Mouse (Mus musculus) embryo, embryonic 9.5 days (tissue): ENCODE data around the gene Ppp2r3c.
A peak's percentile ranks its signal among the peaks of the same experiment; 100 is the strongest.
"Not testable (repeated sequence)": the region's sequence is repeated elsewhere in the genome, so short reads cannot be mapped to it uniquely, and the experiment has no call there.

ENCODE experiments used
- DNase-seq: peaks from one replicate; pipeline ENCODE4 v3.0.0-alpha.2; 2017; ENCODE audit errors: extremely low spot score

The Ppp2r3c gene

DNA sequence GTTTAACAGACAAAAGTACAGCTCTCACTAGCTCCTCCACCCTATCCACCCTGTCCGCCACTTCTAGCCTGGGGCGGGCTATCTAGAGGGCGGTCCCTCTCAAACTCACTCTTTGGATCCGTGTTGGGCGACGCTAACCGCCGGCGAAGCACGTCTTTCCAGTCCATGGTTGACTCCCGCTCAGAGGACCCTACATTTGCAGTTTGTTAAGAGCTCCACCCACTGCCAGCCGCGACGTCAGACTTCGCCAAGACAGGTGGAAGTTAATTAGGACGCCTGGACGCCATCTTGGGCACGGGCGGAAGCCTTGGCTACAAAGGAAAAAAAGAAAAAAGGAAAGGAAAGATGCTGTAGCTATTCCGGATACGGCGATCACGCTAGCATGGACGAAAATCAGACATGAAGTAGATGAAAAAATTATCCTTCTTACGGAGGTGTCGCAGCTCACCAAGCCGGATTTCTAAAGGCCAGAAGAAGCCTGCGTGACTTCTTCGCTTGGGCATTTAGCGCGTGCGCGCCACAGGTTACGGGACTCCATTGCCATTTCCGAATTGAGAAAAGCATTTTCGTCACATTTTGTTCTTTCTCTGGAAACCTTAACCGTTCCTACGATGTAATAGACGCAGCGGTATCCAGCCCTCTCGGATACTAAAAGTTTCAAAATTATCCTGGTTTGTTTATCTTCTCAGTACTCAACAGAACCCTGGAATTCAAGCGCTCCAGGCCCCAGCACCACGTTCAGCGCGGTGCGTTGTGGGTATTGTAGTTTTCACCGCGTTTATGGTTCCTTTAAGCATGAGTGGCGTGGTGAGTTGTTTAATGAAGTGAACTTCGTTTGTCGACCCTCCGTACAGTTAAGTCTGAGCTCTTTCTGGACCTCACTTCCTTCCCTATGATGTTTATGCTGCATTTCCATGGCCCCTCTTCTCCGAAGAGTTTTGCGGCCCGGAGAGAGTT lies at the start of gene Ppp2r3c:
Gene Ppp2r3c (minus strand): TSS at position 514 of the 957 bp plus-strand sequence.
- DNase-seq = peak; percentile 93

DNA sequence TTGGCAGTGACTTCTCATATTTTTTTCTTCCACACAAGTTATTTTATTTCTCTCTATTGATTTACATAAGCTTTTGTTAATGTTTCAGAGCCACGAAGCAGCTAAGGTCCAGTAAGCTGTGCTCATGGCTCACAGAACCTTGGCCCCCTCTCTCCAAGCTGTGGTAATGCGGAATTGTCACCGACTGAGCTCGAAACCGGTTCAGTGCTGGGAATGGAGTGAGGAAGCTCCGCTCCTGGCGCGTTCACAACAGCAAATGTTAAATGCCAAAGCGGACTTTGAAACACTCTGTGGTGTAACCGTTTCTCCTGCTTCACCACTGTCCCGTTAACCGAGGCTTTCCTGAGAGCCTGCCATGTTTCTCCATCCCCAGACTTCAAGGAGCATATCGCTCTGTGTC lies 41.8 kb upstream of the Ppp2r3c start:
- no peak for DNase-seq

DNA sequence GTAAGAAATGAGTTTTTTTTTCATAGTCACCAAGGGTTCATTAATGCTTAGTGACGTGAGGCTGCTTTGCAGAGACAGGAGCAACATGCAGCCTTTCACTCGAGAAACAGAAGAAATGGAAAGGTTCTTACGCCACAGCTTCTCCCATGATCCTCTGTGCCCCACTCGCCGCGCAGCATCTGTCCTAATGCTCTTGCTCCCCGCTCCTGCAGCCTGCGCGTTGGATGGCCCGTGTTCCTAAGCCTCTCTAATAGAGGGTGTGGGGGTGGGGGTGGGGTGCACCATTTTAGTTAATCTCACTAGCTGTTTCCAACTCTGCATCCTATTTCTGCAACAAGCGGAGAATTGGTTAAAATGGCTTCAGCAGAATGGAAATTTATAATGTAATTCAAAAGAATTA lies 41.2 kb upstream of the Ppp2r3c start:
- DNase-seq = no peak

DNA sequence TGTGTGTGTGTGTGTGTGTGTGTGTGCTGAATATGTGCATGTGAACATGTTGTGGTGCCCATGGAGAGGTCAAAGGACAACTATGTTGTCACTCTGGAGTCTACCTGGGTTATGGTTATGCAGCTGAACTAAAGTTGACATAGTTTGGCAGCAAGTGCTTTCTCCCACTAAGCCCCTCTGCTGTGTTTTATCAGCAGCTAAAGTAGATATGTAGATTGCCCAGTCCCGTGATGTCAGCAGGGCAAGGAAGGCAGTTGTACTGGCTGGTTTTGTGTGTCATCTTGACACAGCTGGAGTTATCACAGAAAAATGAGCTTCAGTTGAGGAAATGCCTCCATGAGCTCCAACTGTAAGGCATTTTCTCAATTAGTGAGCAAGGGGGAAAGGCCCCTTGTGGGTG lies 40.2 kb upstream of the Ppp2r3c start:
- DNase-seq = not testable (repeated sequence)

DNA sequence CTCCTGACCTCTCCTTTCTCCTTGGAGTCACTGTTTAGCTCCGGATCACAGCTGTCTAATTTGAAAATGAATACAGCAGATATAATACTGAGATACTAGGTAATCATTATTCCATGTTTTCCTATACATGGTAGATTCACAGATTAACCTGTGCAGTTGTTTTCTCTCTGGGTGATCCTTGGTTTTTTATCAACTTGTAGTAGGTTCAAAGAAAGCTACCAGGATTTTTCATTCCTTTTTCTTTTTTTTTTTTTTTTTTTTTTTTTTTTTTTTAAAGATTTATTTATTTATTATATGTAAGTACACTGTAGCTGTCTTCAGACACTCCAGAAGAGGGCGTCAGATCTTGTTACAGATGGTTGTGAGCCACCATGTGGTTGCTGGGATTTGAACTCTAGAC lies 35.7 kb upstream of the Ppp2r3c start:
- not testable (repeated sequence) for DNase-seq

DNA sequence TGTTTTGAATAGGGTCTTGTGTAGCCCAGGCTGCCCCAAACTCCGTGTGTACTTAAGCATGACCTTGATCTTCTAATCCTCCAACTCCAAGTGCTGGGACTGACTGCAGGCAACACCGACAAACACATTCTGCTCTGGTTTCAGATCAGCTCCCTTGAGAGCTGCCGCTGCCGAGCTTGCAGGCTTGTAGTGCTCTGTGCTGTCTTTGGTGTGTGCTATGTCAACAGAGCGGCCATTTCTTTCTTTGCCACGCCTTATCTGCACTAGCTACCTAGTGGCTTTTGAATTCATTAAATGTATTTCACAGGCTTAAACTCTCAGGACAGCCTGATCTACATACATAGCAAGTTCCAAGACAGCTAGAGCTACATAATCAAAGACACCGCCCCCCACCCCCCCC lies 30.9 kb upstream of the Ppp2r3c start:
- no peak for DNase-seq

DNA sequence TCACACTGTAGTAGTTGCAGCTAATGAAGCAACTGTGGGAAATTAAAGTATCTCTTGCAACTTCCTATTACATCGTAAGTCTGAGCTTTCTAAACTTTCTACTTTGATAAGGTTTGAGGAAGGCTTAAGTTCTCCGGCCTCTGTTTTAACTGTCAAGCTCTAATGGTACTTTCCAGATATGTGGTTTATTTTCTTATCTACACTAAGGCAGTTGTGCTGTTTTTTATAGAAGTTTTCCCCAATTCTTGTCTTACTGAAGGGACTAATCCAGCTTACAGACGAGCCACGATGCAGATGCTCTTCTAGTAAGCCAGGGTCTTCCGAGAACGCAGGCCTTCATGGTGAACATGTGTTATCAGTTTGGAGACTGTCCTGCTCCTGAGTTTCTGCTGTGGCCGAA lies 26.6 kb upstream of the Ppp2r3c start:
- no peak for DNase-seq

DNA sequence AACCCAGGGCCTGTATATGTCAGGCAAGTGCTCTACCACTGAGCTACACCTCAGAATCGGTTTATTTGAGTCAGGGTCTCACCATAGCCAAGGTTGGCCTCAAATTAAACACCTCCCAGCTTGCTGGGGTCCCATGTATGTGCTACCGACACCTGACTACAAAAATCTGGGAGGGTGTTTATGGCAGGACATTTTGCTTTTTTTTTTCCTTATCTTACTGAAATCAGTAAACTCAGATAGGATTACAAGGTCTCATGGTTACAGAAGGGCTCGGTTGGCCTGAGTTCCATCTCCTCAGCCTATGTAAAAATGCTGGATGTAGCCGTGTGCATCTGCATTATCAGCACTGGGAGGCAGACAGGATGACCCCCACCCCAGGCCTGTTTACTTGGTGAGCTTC lies 26.0 kb upstream of the Ppp2r3c start:
- no peak for DNase-seq

DNA sequence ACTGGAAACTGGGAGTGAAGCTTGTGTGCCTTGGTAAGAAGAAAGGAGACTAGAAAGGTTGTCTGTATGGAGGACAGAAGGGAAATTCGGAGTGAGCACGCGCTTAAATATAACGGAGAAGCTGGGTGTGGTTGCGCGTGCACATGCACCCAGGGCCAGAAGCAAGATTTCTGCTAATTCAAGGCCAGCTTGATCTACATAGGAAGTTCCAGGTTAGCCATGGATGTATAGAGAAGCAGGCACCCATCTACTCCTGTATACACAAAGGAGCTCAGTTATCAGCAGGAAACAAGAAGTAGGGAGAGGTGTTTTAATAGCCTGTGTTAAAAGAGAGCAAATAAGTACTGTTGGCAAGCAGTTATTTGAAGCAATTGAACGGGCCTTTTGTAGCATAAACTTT lies 22.9 kb upstream of the Ppp2r3c start:
- DNase-seq = no peak

DNA sequence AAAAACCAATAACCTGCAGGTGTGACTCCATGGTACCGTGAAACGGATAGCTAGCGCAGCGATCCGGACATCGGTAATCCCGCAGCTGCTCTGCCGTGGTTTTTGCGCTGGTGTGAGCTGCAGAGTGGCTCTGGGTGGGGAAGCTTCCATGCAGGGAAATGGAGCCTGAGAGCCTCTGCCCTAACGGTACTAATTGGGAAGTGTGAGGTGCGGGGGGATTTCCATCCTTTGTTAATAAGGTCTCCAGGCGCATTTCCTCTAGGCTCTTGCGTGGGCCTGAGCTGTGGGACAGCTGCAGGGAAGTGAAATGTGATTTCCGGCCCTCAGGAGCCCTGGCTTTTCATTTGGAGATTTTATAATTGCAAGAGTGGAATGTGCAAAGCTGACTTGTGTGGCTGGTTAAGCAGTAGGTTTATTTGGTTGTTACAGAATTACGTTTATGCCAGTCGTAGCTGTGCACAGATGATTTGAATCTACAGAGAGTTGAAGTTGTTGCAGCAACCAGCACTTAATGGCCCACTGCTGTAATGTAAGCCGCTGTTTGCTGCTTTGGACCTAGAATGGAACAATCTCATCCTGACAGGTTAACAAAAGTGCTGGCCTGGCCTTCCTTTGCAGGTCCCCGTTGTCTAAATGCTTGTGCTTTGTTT lies 19.0 kb upstream of the Ppp2r3c start:
- no peak for DNase-seq

DNA sequence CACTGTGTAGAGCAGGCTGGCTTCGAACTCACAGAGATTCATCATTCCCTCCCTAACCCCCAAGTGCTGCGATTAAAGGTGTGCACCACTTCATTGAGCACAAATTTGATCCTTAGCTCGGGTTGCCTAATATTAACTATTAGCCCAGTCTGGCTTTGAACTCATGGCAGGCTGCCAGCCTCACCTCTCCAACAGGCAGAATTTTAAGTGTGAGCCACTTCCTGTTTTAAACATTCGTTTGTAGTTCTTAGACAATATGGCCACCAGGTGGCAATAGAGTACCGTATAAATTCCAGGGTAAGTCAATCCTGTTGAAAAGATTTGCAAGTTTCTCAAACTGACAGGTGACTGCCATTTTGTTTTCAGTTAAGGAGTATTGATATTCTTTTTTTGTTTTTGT lies 12.4 kb upstream of the Ppp2r3c start:
- peak; percentile 72 for DNase-seq

DNA sequence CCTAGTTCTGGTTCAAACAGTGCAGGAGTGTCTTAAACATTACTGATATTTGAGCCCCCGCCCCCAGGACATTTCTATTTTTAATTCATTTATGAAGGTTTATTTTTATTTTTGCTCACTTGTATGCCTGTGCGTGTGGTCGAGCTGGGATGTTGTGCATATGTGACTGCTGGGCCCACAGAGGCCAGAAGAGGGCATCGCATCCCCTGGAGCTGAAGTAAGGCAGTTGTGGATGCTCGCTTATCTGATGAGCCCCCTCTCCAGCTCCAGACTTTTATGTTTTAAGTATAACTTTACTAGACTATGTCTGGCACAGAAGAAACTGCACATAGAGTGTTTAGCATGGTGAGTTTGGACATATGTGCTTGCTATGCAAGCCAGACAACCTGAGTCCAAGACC lies 11.1 kb upstream of the Ppp2r3c start:
- no peak for DNase-seq

DNA sequence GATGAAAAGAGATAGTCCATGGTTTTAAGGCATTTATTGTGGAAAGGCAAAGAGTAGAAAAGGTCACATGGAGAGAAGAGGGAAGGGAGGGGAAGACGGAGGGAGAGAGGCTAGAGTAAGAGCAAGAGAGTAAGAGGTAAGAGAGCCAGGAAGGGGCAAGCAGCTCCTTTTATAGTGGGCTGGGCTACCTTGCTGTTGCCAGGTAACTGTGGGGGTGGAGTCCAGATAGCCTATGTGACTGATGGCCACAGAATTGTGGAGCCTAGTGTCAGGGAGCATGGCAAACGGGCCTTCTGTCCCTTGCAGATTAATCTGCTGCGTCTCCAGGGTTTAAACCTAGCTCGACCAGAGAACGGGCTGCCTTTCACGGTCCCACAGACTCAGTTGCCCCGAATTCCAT lies 9.0 kb upstream of the Ppp2r3c start:
- DNase-seq = no peak

DNA sequence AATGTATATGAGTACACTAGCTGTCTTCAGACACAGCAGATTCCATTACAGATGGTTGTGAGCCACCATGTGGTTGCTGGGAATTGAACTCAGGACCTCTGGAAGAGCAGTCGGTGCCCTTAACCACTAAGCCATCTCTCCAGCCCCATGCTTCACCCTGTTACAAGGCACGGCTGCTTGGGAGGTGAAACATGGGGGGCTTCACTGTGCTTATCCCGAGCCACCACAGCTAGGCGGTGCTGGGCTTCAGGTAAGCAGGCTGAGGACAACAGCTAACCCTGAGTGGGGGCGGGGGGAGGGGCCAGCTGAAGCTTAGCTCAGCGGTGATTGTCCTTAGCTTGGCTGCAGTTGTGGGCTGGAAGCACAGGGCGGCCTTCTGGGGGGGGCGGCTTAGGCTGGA lies 6.7 kb upstream of the Ppp2r3c start:
- DNase-seq = no peak

DNA sequence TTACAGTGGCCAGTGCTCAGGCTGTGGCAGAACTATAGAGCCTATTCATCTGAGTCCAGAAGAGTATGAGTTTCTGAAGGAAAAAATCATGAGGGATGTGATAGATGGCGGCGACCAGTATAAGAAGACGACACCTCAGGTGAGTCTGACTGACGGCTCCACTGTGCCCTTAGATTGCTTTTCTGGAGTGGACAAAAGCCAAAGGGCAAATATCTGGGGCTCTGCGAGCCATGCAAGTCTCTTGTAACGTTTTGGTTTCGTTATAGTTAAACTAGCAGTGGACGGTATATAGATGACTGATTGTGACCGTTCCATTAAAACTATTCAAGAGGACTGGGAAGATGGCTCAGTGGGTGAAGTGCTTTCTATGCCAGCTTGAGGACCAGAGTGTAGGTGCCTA lies 5.9 kb upstream of the Ppp2r3c start:
- no peak for DNase-seq

DNA sequence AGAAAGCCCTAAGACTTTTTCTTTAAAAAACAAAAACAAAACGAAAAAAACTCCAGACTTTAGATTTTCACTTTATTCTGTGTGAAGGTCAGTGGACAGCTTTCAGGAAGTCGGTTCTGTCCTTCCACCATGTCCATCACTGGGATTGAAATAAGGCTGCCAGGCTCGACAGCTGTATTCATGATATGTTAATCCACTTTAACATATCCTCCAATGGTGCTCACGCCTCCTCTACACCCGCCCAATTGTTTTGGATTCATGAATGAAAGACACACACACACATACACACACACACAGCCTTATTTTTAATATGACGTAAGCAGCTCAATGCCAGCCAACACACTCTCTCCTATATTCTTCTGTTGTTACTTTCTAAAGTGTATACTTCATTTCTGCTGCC lies 4.8 kb upstream of the Ppp2r3c start:
- DNase-seq = no peak

DNA sequence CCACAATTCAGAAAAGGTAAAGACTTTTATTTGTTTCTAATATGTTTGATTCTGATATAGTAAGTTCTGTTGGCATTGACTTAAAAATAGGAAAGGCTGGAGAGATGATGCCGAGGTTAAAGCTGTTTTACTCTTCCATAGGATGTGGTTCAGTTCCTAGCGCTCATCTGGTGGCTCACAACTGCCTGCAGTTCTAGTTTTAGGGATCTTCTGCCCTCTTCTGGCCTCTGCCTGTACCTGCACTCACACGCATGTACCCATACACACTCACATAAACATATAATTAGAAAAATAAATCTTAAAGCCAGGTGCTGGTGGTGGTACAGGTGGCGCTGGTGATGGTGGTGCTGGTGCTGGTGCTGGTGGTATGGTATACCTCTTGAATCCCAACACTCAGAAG lies 3.6 kb upstream of the Ppp2r3c start:
- DNase-seq = no peak

DNA sequence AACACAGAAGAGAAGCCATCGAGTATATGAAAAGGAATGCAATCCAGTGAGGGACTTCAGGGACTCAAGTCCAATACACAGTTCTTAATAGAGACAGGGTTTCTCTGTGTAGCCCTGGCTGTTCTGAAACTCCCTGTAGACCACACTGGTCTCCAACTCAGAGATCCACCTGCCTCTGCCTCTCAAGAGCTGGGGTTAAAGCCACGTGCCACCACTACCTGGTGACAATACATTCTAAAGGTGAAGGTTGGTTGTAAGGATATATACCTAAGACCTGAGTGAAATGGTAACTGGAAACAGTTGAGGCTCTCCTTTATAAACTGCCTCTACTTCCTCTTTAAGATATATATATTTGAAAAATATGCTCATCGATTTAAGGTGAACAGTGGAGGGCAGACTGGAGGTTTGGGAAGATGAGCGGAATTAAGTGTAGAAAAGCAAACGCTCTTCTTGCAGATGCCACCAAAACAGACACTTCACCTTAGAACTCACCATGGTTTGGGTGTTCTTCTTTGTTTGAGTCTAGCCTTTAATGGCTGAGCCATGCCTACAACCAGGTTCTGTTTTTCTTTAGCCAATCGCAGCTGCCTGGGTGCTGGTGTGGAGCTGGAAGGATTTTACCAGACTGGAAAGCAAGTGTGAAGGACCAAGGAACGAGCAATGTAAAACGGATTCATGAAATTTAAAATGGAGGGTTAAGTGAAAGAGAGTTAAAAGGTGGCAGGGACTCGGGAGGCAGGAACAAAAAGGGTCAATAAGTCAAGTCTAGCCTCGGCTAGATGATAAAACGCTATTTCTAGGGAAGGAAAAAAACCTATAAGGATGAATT lies 1.1 kb downstream of the Ppp2r3c start:
- DNase-seq = peak; percentile 13

DNA sequence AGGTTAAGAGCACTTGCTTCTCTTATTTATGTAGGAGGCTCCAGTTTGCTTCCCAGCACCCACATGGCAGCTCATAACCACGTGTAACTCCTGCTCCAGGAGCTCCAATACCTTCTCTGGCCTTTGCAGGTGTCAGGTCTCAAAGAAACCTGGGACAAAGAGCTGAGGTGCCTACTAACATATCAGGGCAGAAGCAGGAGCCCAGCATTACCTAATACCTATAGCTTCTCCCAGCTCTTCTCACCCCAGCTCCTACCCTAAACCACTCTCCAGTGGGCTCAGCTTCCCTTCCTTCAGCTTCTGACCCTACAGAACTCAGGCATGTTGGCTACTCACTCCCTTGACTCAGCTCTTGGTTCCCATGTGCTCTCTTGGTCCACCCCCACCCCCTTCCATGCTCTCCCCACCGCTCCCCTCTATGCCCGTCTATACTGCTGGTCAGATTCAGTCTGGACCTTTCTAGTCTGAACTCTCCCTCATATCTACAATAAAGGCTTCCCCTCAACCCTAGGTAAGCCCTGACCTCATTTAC lies 1.9 kb downstream of the Ppp2r3c start:
- DNase-seq = no peak

DNA sequence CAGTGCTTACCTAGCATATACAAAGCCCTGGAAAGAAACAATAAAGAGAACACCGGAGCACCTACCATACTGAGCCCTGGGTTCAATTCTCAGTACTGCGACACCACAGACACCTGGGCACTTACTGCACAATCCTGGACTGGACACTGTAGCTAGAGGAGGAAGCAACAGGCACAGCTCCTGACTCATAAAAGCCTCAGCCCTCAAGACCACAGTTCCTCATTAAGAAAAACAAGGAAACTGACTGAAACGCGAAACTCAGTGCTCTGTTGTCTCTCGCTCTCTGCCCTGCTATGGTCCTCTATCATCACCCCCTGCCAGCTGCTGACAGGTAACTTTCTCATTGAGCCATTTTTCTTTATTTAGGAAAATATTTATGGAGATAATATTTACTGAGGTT lies 3.5 kb downstream of the Ppp2r3c start, which contains the start of gene 1110008L16Rik:
Gene 1110008L16Rik (plus strand): TSS at position 242 of the 400 bp plus-strand sequence.
- DNase-seq = no peak

DNA sequence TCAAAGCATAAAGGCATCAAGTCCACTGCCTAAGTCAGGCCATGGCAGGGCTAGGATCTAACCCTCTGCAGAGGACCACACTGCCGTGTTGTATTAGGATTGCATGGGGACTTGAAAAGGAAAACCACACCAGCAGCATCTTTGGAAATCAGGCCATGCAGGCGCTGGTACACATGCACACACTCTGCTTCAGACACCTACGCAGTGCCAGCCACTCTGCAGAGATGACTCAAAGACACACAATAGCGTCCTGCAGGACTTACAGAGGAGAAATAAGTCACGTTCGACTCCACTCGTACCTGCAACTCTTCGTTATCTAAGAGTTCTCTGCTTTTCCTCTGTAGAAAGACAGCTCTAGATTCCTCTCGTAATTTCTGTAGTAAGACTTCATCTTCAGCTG lies 4.7 kb downstream of the Ppp2r3c start:
- no peak for DNase-seq

DNA sequence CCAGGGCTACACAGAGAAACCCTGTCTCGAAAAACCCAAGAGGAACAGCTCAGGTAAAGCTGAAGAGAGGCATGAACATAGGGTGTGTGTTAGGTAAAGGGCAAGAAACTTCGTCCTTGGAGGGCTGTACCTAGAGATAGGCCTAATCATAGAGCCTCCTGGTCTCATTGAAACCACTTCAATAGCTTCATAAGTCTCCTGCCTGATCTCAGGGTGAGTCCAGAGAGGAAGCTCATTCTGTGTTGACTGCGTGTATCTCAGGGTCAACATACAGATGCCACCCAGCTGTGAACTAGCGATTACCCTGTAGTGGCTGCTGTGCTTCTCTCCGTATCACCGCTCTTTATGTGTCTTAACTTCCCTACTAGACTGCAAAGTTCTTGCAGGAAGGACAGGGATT lies 25.2 kb downstream of the Ppp2r3c start:
- DNase-seq = not testable (repeated sequence)
